Mouse (Mus musculus): ENCODE data around the gene Capn7.

The Capn7 gene

GRCm38 (mm10) chr14:31336369-31337155 lies at the start of gene Capn7:
Gene Capn7 (plus strand): TSS chr14:31336638.
- DNase-seq (ENCODE audit: low spot score), result peak; percentile 99

- DNase-seq (ENCODE audit: low spot score), result no peak
Measured at GRCm38 (mm10) chr14:31313192-31313591, 23.2 kb upstream of the Capn7 start.

- DNase-seq (ENCODE audit: low spot score), result no peak
Measured at GRCm38 (mm10) chr14:31316613-31317012, 19.8 kb upstream of the Capn7 start.

- DNase-seq (ENCODE audit: low spot score), result no peak
Measured at GRCm38 (mm10) chr14:31317754-31318153, 18.7 kb upstream of the Capn7 start.

- DNase-seq (ENCODE audit: low spot score), result no peak
Measured at GRCm38 (mm10) chr14:31319546-31319945, 16.9 kb upstream of the Capn7 start.

GRCm38 (mm10) chr14:31321181-31321580 lies 15.3 kb upstream of the Capn7 start:
- no peak for DNase-seq (ENCODE audit: low spot score)

GRCm38 (mm10) chr14:31322191-31322590 lies 14.2 kb upstream of the Capn7 start:
- no peak for DNase-seq (ENCODE audit: low spot score)

GRCm38 (mm10) chr14:31323189-31323588 lies 13.2 kb upstream of the Capn7 start:
- DNase-seq (ENCODE audit: low spot score), result no peak

GRCm38 (mm10) chr14:31323849-31324792 lies 12.3 kb upstream of the Capn7 start, which contains the start of gene Dnah1:
Gene Dnah1 (minus strand): TSS chr14:31323896.
- peak; percentile 21 for DNase-seq (ENCODE audit: low spot score)

- DNase-seq (ENCODE audit: low spot score), result no peak
Measured at GRCm38 (mm10) chr14:31324851-31325250, 11.6 kb upstream of the Capn7 start.

GRCm38 (mm10) chr14:31325551-31325950 lies 10.9 kb upstream of the Capn7 start:
- no peak for DNase-seq (ENCODE audit: low spot score)

- DNase-seq (ENCODE audit: low spot score), result no peak
Measured at GRCm38 (mm10) chr14:31326770-31327169, 9.7 kb upstream of the Capn7 start.

- no peak for DNase-seq (ENCODE audit: low spot score)
Measured at GRCm38 (mm10) chr14:31327196-31327595, 9.2 kb upstream of the Capn7 start.

GRCm38 (mm10) chr14:31327681-31328080 lies 8.8 kb upstream of the Capn7 start:
- no peak for DNase-seq (ENCODE audit: low spot score)

GRCm38 (mm10) chr14:31329741-31330140 lies 6.7 kb upstream of the Capn7 start:
- no peak for DNase-seq (ENCODE audit: low spot score)

- no peak for DNase-seq (ENCODE audit: low spot score)
Measured at GRCm38 (mm10) chr14:31330957-31331356, 5.5 kb upstream of the Capn7 start.

- DNase-seq (ENCODE audit: low spot score), result no peak
Measured at GRCm38 (mm10) chr14:31335765-31336164, 673 bp upstream of the Capn7 start.

- no peak for DNase-seq (ENCODE audit: low spot score)
Measured at GRCm38 (mm10) chr14:31337406-31337805, 968 bp downstream of the Capn7 start.

- no peak for DNase-seq (ENCODE audit: low spot score)
Measured at GRCm38 (mm10) chr14:31337947-31338346, 1.5 kb downstream of the Capn7 start.

- no peak for DNase-seq (ENCODE audit: low spot score)
Measured at GRCm38 (mm10) chr14:31343241-31343640, 6.8 kb downstream of the Capn7 start.

GRCm38 (mm10) chr14:31345367-31345766 lies 8.9 kb downstream of the Capn7 start:
- DNase-seq (ENCODE audit: low spot score), result no peak

- DNase-seq (ENCODE audit: low spot score), result no peak
Measured at GRCm38 (mm10) chr14:31362236-31362635, 25.8 kb downstream of the Capn7 start.

GRCm38 (mm10) chr14:31364589-31364988 lies 28.2 kb downstream of the Capn7 start:
- DNase-seq (ENCODE audit: low spot score), result no peak

All from yolk sac, embryonic 10.5 days (tissue).